Mouse (Mus musculus) small intestine, adult 2 months (tissue): ENCODE results near the gene Eddm3b.

Experiments
- CTCF ChIP-seq: fragments of 200-500 bp; IDR thresholded peaks from 2 replicates; pipeline ENCODE4 v1.5.1; 2012; ENCODE audit warnings: low read depth, mild to moderate bottlenecking, control low read depth, inconsistent platforms, low read length, moderate library complexity, mixed read lengths; ENCODE audit not compliant: insufficient replicate concordance, insufficient read length; ENCODE audit errors: extremely low read depth
- POLR2A ChIP-seq: fragments of 200-500 bp; IDR thresholded peaks from 2 replicates; pipeline ENCODE4 v1.6.1; 2012; ENCODE audit warnings: low read depth, mild to moderate bottlenecking, control low read depth, inconsistent platforms, low read length, moderate library complexity

GRCm38 (mm10) chr14:51156056-51156735, 42.0 kb downstream of the Eddm3b start:
- TF ChIP-seq CTCF = no peak
- TF ChIP-seq POLR2A = no peak
